Mouse (Mus musculus): ENCODE data around the gene Gm20388.

DNA sequence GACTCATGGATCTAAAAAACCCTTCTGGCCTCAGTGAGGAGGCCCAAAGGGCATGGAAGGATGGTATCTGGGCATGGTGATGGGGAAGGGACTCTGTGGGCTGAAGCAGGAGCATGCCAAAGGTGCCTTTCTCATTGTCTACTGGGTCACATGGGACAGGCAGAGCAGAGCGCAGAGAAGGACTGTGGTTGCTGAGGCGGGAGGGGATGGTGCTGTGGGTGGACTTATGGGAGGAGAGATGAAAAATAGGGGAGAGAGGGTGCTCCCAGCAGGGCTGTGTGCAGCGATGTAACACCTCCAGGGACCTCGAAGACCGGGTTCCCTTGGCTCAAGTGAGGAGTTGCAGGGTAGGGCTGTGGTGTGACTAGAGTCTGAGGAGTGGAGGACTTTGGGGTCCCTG is 281.5 kb downstream of the Gm20388 start:
- TF ChIP-seq EP300 (IDR thresholded peaks at IDR 0.05; ENCODE audit: low read depth) (no peak), CTCF (IDR thresholded peaks at IDR 0.05; ENCODE audit: low read depth) (no peak)
